Mouse (Mus musculus) liver, adult 2 months (tissue): ENCODE results near the gene Birc2. TPM values are rescaled to one million over a fixed set of nuclear protein-coding genes. Genes with fewer than 3 reads are reported as not detected.

Source experiments
- DNase-seq: peaks from one replicate; pipeline ENCODE4 v3.0.0-alpha.2; 2011; ENCODE audit warnings: low read depth, low spot score; ENCODE audit errors: extremely low read depth
- H3K27ac ChIP-seq: fragments of 200-500 bp; replicated peaks from 2 replicates; pipeline ENCODE4 v1.5.1; 2012; ENCODE audit warnings: low read depth, mild to moderate bottlenecking, control low read depth, inconsistent platforms, low read length; ENCODE audit not compliant: insufficient read depth
- H3K27me3 ChIP-seq: fragments of 200-500 bp; 2 replicates; pipeline ENCODE4 v1.6.1; 2012; ENCODE audit warnings: mild to moderate bottlenecking, moderate library complexity, low read length, inconsistent platforms; ENCODE audit not compliant: control insufficient read depth, insufficient read depth
- H3K36me3 ChIP-seq: fragments of 200-500 bp; 2 replicates; pipeline ENCODE4 v1.6.1; 2012; ENCODE audit warnings: low read length, inconsistent platforms; ENCODE audit not compliant: control insufficient read depth, insufficient read depth
- H3K4me1 ChIP-seq: fragments of 200-500 bp; 2 replicates; pipeline ENCODE4 v1.6.1; 2011; ENCODE audit warnings: low read length; ENCODE audit not compliant: control insufficient read depth, insufficient read depth
- H3K4me3 ChIP-seq: fragments of 200-500 bp; 2 replicates; pipeline ENCODE4 v1.5.1; 2011; ENCODE audit warnings: low read depth, mild to moderate bottlenecking, control low read depth, low read length, moderate library complexity; ENCODE audit not compliant: insufficient read depth
- H3K79me2 ChIP-seq: fragments of 200-500 bp; 2 replicates; pipeline ENCODE4 v1.6.1; 2012; ENCODE audit warnings: inconsistent platforms, mild to moderate bottlenecking, low read length, moderate library complexity; ENCODE audit not compliant: control insufficient read depth, insufficient read depth
- H3K9ac ChIP-seq: fragments of 200-500 bp; 2 replicates; pipeline ENCODE4 v1.6.1; 2012; ENCODE audit warnings: low read depth, mild to moderate bottlenecking, control low read depth, inconsistent platforms, low read length
- CTCF ChIP-seq: fragments of 200-500 bp; IDR thresholded peaks from 2 replicates; pipeline ENCODE4 v1.5.1; 2011; ENCODE audit warnings: low read depth, low read length, control low read depth
- POLR2A ChIP-seq: fragments of 200-500 bp; IDR thresholded peaks from 2 replicates; pipeline ENCODE4 v1.6.1; 2011; ENCODE audit warnings: low read length, control low read depth; ENCODE audit not compliant: insufficient read depth; ENCODE audit errors: extremely low read depth
- WGBS: fragments of 180-500 bp; shearing (Covaris S2); methylation state at CpG from one replicate; pipeline ENCODE4 v1.1.7; 2018; 5-methylcytosine and 5-hydroxymethylcytosine counted together
- polyA plus RNA-seq: library from polyadenylated mRNA; depleted of rRNA; stranded (reverse); fragments of >200 nt; gene quantifications from 2 replicates; pipeline ENCODE4 v1.2.3, GENCODE M21; 2012
- total RNA-seq: library from RNA; depleted of rRNA; stranded (reverse); fragments of >200 nt; gene quantifications from 2 replicates; pipeline ENCODE4 v1.2.3, GENCODE M21; 2014

The Birc2 gene
- total and polyA plus RNA-seq, 2 experiments, result 10.8 to 28.8 TPM

DNA sequence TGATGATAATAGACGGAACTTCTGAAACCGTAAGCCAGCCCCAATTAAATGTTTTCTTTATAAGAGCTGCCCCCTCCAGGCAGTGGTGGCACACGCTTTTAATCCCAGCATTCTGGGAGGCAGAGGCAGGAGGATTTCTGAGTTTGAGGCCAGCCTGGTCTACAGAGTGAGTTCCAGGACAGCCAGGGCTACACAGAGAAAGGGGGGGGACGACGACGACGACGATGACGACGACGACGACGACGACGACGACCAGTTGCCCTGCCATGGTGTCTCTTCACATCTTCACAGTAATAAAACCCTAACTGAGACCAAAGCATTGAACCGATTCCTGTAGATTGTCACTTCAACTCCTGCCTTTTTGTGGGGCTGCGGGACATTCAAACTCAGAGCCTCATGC, 11.3 kb upstream of the Birc2 start:
- no peak overlapping the region for H3K27ac ChIP-seq
- 94% methylated on average over 18 of the region's 18 CpGs for WGBS
- DNase-seq, result no peak
- no peaks in the 10 kb centered on the region; the same call in 1 of the 2 replicates for H3K4me1 ChIP-seq
- TF ChIP-seq POLR2A (no peak), CTCF (no peak)
- H3K4me3 ChIP-seq, result no peak overlapping the region
- H3K36me3 ChIP-seq, result peaks cover 27% of the 10 kb centered on the region
- no peaks in the 10 kb centered on the region for H3K27me3 ChIP-seq
- no peak overlapping the region for H3K9ac ChIP-seq
- H3K79me2 ChIP-seq, result no peaks in the 10 kb centered on the region

DNA sequence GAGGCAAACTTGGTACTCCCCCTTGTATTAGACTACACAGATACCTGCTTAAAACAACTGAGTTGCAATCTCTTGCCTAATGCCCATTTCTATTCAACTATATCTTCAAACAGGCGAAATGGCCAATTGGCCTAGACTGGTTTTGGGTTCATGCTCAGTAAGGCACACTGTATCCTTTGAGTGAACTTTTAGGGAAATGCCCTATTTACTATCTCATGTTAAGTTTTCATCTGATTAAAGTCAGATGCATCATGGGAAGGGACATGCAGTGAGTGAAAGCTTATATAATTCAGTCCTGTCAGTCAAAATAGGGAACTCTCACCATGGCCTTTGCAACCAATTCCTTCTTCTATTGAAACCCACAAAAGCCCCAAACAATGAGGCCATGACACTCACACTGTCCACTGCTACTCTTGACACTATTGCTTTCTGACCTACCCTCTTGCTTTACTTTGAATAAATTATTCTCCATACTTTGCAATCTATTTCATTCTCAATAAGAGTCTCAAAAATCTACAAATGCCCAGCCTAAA, 9.9 kb upstream of the Birc2 start:
- no peaks in the 10 kb centered on the region for H3K27me3 ChIP-seq
- no peaks in the 10 kb centered on the region; the same call in 1 of the 2 replicates for H3K4me1 ChIP-seq
- DNase-seq, result no peak
- H3K4me3 ChIP-seq, result no peak overlapping the region
- WGBS, result 96% methylated on average over 1 of the region's 1 CpGs
- H3K27ac ChIP-seq, result no peak overlapping the region
- no peak overlapping the region for H3K9ac ChIP-seq
- TF ChIP-seq POLR2A (no peak), CTCF (no peak)
- peaks cover 21% of the 10 kb centered on the region for H3K36me3 ChIP-seq
- no peaks in the 10 kb centered on the region for H3K79me2 ChIP-seq

DNA sequence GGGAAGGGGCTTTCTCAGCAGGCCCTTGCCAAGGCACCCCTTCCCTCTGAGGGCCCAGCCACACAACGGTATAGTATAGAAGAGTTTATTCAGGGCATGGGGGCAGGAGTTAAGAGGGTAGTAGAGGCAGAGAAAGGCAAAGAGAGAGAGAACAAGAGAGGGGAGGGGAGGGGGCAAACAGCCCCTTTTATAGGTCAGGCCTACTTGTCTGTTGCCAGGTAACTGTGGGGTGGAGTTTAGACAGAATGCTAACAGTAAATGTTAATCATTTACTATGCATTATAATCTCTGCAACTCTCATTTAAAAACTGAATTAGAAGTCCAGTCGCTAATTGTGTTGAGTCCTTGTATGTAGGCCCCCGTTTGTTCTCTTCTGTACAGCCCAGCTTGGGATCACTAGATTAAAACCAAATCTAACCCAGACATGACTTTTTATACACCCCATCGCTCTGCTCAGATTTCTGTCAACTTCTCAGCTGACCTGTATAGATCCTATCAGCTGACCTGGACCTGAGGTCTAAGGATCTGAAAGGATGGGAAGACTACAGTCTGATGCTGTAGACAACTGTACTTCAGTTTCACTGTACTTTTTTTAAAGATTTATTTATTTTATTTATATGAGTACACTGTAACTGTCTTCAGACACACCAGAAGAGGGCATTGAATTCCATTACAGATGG, 8.5 kb upstream of the Birc2 start:
- no peak overlapping the region for H3K9ac ChIP-seq
- no peak overlapping the region for H3K27ac ChIP-seq
- no peak overlapping the region for H3K4me3 ChIP-seq
- WGBS, result 46% methylated on average over 4 of the region's 4 CpGs
- H3K79me2 ChIP-seq, result no peaks in the 10 kb centered on the region
- H3K4me1 ChIP-seq, result no peaks in the 10 kb centered on the region; the same call in 1 of the 2 replicates
- no peak for TF ChIP-seq CTCF
- no peak for TF ChIP-seq POLR2A
- no peaks in the 10 kb centered on the region for H3K27me3 ChIP-seq
- no peak for DNase-seq
- H3K36me3 ChIP-seq, result peaks cover 13% of the 10 kb centered on the region

DNA sequence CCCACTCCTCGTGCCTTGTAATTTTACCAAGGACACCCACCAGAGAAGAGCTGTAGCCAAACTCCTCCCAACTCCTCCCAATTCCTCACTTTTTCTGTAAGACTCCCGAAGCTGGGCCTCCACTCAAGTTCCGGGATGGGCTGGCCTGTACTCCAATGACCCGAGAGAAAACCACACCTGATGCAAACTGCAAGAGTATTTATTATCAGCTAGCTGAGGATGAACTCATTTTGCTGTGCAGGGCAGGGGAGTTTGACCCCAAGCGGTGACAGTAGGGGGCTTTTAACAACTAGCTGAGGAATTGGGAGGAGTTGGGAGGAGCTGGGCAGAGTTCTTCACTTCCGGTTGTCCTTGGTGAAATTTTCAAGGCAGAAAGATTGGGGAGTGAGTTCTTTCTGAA, 4.4 kb upstream of the Birc2 start:
- Histone ChIP-seq H3K4me3 (no peak overlapping the region), H3K4me1 (no peaks in the 10 kb centered on the region; the same call in 1 of the 2 replicates), H3K27ac (no peak overlapping the region), H3K27me3 (no peaks in the 10 kb centered on the region), H3K79me2 (no peaks in the 10 kb centered on the region), H3K9ac (no peak overlapping the region), H3K36me3 (no peaks in the 10 kb centered on the region)
- DNase-seq, result no peak
- no peak for TF ChIP-seq CTCF
- WGBS, result 82% methylated on average over 6 of the region's 6 CpGs

DNA sequence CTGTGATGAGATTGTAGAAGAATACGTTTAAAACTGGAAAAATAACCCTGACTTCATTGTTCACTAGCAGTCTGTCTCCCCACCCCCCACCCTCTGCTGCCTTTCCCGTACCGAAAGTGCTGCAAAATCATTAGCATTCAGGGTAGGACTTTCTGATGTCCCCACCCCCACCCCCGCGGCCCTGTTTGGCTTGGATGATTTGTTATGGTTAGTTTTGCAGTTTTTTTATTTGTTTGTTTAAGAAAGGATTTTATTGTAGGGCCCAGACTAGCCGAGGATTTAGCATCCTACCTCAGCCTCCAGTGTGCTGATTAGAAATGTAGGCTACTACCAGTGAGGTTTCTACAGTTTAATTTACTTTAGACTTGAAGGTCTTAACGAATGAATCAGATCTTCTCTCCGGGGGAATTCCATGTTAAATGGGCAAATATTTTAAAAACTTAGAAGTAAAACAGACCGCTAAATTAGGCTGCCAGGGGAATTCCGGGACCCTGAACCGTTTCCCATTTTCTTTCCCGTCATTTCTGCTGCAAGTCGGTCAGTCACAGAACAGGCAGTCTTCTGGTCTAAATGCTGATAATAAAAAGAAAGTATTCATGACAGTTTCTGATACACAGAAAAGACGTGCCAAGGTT, 1.1 kb upstream of the Birc2 start:
- Histone ChIP-seq H3K27ac (peak overlapping the region; percentile 86), H3K36me3 (peaks cover 10% of the 10 kb centered on the region)
- 14% methylated on average over 14 of the region's 14 CpGs for WGBS

DNA sequence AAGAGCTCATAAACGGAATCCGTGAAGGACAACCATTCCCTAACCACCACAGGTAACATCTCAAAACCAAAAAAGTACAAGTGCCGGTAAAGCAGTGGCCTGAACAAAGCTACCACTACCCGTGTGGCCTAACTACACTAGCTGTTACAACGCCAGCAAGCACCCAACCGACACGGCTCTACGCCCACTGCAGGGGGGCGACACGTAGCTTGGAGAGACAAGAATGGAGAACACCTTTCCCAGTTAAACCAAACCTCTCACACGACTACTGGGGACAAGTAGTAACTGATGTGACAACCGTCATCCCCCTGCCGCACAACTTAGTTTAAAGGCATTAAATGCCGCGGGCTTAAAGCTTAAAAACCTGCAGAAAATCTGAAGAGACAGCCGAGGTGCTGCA, 533 bp downstream of the Birc2 start:
- WGBS, result 0% methylated on average over 16 of the region's 16 CpGs
- peak; percentile 53 for DNase-seq
- Histone ChIP-seq H3K27me3 (no peaks in the 10 kb centered on the region), H3K4me1 (peaks cover 8% of the 10 kb centered on the region), H3K4me3 (peak overlapping the region; percentile 62), H3K79me2 (peaks cover 3% of the 10 kb centered on the region; the same call in 1 of the 2 replicates), H3K9ac (peak overlapping the region; percentile 62), H3K27ac (peak overlapping the region; percentile 90), H3K36me3 (peaks cover 10% of the 10 kb centered on the region)
- no peak for TF ChIP-seq CTCF
- TF ChIP-seq POLR2A, result no peak

More for the DNA sequence above, 1.1 kb upstream of the Birc2 start:
- Histone ChIP-seq H3K4me1 (peaks cover 8% of the 10 kb centered on the region), H3K4me3 (peak overlapping the region; percentile 34; the same call in 1 of the 2 replicates), H3K9ac (no peak overlapping the region), H3K79me2 (peaks cover 3% of the 10 kb centered on the region; the same call in 1 of the 2 replicates), H3K27me3 (no peaks in the 10 kb centered on the region)
- peak; percentile 71 for DNase-seq
- no peak for TF ChIP-seq POLR2A
- TF ChIP-seq CTCF, result no peak
